Mouse (Mus musculus): ENCODE results near the gene Nup107.

Nup107 gene

GRCm38 (mm10) chr10:117777501-117778327 is 14.8 kb downstream of the Nup107 start:
- no peak for DNase-seq

DNA sequence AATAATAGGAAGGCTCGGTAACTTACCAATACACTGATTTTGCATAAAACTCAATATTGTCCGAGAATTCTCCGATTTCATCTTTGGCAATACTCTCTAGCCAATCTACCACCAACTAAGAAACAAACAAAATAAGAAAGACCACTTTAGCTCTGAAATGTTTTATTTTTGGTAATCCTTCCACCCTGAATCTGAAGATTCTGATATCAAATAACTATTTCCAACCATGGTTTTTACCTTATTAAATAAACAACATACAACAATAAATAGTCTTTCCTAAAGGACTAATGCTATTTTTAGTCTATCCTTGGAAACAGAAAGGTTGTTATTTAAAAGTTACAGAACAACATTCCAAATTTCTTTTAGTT is 15.4 kb downstream of the Nup107 start:
- DNase-seq = no peak

GRCm38 (mm10) chr10:117776281-117777102 is 16.0 kb downstream of the Nup107 start:
- no peak for DNase-seq

- no peak for DNase-seq
Observed at GRCm38 (mm10) chr10:117775401-117776144, 16.9 kb downstream of the Nup107 start.

DNA sequence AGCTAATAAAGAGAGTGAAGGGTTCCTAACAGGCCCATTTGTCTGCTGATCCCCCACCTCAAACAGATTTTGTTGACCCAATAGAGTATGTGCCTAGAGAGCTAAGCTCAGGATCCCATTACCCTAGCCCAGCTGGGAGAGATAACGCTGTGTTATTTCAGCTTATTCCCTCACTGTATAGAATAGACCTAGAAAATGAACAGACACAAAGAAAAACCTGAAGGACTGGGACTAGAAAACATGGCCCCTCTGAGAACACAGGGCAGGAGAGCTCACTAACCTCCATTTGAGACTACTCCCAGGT is 17.7 kb downstream of the Nup107 start:
- no peak for DNase-seq

GRCm38 (mm10) chr10:117774011-117774816 is 18.3 kb downstream of the Nup107 start:
- no peak for DNase-seq

DNA sequence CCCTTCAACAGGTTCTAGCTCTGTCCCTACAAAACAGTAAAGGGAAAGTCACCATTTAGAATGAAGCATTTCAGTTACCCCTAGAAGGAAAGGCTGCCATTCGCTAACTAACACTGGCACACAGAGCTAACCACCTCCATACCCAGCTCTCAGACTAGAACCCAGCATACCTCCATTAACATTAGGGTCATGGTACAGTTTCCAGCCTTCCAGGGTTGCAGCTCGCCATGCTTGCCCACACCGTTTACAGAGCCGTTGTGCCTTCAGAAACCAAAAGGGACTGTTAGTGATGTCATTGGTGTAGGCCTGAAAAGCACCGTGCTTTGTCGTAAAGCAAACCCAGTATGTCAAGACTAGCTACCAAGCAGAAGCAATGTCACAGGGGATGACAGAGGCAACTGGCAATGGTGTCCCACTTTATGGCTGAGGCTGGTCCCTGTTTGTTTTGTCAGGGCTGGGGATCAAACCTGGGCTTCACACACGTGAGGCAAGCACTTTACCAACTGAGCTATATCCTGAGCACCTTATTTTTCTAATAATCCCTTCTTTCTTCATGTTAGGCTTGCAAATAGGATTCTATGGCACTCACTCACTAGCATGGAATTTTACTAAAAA is 19.3 kb downstream of the Nup107 start:
- DNase-seq = no peak

- no peak for DNase-seq
Observed at GRCm38 (mm10) chr10:117772364-117773105, 20.0 kb downstream of the Nup107 start.

- no peak for DNase-seq
Observed at GRCm38 (mm10) chr10:117771131-117771510, 21.4 kb downstream of the Nup107 start.

DNA sequence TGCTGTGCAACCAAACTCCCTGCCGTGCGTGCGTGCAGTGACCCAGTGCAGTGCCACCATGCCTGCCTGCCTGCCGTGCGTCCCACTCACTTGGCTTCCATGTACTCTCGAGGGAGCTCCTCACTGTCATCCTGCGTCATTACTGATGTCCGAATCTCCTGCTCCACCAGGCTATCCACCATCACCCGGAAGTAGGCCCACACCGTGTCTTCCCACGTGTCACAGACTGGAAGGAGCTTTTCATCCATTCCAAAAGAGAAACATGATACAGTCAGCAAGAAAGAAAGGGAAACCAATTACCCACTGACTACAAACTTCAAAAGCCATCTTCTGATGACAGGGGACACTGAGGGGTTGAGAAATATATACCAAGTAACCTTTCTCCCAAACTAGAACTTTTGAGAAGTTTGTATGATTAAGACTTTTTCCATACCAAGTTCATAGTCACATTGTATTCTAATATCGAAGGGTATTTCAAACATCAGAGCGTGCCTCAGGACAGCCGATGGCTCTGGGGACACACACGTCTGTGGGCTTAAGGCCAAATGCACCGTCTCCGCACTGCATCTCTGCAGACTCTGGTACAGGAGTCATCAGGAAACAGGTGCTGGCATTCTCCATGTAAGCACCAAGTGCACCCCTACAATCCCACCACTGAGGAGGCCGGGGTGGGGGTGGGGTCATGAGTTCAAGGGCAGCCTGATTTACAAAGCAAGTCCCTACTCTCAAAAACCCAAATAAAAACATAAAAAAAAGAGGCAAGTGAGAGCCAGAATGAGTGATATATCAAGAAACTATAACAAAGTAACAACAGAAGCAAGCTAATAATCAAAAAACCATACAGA is 22.0 kb downstream of the Nup107 start:
- no peak for DNase-seq

GRCm38 (mm10) chr10:117769541-117770285 is 22.8 kb downstream of the Nup107 start:
- DNase-seq = no peak

- no peak for DNase-seq
Observed at GRCm38 (mm10) chr10:117768141-117768440, 24.4 kb downstream of the Nup107 start.

- no peak for DNase-seq
Observed at GRCm38 (mm10) chr10:117767286-117768140, 25.0 kb downstream of the Nup107 start.

GRCm38 (mm10) chr10:117766896-117767160 is 25.7 kb downstream of the Nup107 start:
- no peak for DNase-seq

GRCm38 (mm10) chr10:117766111-117766895 is 26.2 kb downstream of the Nup107 start:
- no peak for DNase-seq

GRCm38 (mm10) chr10:117765116-117765894 is 27.2 kb downstream of the Nup107 start:
- DNase-seq = no peak

DNA sequence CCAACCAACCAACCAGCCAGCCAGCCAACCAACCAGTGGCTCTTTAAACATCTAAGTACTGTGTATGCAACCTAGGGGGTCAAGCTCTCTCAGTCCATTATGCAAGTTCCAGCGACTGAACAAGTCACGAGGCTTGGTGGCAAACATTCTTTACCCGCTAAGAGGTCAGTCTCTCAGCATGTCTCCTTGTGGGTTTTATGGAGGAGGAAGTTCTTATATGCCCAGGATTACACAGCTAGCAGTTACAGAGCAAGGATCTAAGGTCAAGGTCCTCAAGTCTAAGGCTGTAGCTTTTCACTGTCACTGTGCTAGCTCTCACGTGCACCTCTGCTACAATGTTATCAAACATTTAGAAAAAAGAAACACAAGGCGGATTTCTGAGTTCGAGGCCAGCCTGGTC is 27.9 kb downstream of the Nup107 start:
- DNase-seq = no peak

All from liver (tissue).